Mouse (Mus musculus) cerebellum, adult 11-12 months (tissue): ENCODE data around the gene Olfr1145.

Source experiments
- DNase-seq: peaks from one replicate; pipeline ENCODE4 v3.0.0; 2022

The Olfr1145 gene

DNA sequence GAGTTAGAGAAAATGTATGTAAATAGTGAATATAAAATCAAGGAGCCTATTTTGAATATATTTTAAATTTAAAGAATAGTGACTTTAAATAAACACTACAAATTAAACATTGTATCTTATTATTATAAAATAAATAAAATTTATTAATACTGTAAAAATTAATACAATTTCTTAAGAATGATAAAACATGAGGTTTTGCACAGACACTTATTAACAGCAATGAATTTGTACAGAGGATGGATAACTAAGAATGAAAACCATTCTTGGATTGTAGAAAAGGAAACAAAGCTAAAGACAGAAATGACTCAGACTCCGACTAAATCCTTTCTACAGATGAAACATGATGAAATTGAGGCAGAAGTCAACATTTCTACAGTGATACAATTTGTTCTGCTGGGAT lies at the start of gene Olfr1145:
Gene Olfr1145 (plus strand): TSS at position 301 of the 400 bp plus-strand sequence.
- DNase-seq = no peak

DNA sequence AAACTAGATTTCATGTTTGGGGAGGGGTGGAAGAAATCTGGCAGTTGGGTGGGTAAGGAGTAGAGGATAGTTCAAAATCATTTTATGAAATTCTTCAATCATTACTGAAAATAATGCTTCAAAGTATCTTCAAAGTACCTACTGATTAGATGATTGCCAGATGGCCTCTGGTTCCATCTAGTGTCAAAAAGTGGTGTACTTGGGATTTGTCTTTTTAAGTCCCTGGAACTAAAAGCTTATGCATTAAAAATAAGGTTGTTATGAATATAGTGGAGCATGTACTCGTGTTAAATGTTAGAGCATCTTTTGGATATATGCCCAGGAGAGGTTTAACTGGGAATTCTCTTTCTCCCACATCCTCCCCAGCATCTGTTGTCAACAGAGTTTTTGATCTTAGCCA lies 33.5 kb upstream of the Olfr1145 start:
- DNase-seq = no peak

DNA sequence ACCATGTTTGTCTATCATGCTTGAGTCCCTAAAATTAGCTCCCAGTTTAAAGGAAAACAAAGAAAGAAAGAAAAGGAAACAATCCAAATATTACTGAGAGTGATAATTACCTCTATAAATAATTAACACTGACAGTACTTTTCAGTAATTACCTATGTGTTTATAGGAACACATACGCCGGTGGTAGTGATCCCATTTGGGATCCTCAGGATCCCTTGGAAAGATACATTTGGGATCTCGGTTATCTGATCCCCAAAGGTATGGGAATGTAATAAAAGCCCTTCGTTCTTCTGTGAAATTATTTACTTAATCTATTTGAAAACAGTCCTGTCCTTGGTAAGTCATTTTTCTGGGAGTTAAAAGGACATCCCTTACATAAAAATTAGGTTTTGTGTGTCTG lies 30.4 kb upstream of the Olfr1145 start, which contains the start of gene Olfr152:
Gene Olfr152 (plus strand): TSS at position 301 of the 400 bp plus-strand sequence.
- DNase-seq = no peak

DNA sequence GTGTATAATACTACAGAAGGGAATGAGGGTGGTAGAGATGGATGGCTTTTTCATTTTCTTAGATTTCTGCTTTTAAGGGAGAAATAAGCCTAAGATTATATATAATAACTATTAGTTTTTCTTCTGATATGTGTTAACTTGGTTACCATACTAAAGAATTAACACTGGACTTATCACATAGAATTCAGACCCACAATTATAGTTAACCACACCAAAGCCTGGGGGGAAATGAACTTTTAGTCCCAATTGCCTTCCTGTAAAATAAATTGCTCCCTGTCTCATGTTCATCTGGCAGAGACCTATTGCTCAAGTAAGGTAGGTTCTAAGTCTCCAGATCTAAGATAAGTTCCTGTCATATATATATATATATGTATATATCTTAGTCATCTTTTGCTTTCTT lies 9.3 kb upstream of the Olfr1145 start, which contains the start of gene Olfr1143:
Gene Olfr1143 (plus strand): TSS at position 301 of the 400 bp plus-strand sequence.
- DNase-seq = no peak

DNA sequence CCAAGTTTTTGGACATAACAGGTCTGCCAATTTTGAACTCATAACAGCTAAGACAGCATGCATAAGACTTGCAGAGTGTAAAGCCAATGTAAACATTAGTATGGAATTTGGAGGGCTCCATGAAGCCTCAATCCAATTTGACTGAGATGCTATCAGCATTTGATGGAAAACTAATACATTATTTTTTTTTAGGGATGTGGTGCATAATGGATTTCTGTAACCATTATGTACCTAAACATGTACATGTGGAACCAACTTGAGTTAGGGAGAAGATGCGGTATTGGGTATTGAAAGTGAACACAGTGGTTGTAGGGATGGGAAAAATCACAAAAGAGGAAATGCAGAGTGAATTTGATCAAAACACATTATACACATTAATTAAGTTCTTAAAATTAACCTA lies 20.6 kb downstream of the Olfr1145 start, which contains the start of gene Olfr1148:
Gene Olfr1148 (plus strand): TSS at position 301 of the 400 bp plus-strand sequence.
- DNase-seq = no peak

DNA sequence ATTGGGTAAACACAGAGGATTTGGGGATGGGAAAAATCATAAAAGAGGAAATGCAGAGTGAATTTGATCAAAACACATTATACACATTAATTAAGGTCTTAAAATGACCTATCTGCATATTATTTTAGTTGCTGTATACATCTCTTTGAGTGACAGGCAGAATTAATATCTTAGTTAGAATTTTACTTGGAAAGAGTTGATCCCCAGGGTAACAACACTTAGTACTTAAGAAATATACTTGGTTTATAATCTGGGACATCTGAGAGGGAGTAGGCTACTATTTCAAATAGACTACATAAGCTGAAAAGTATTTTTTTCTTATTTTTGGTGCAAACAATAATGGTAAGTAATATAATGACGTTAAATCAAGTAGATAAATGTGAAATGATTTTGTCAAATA lies 34.1 kb downstream of the Olfr1145 start, which contains the start of gene Olfr1150-ps1:
Gene Olfr1150-ps1 (plus strand): TSS at position 301 of the 400 bp plus-strand sequence.
- DNase-seq = no peak

DNA sequence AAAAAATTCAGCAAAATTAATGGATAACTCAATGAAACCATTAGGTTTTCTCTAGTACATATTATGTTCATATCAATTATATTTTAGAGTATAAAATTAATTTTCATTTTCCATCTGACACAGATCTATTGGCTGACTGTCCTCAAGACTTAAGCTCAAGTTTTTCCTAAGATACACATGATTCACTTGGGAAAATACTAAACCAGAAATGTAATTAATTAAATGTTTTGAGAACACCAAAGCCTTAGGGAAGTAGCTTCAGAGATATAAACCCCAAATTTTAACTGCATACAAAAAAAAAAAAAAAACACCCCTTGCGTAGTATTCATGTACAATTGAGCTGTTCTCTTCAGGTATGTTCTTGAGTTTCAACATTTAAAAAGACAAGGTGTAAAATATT lies 45.9 kb downstream of the Olfr1145 start, which contains the start of gene Olfr1151:
Gene Olfr1151 (plus strand): TSS at position 301 of the 400 bp plus-strand sequence.
- DNase-seq = no peak
